Mouse (Mus musculus) CD8-positive naive resting alpha-beta T cell, adult 2 months (primary cell): Measurements from ENCODE around the gene Tcf21.

Experiments
- DNase-seq, 2 experiments: peaks; one replicate each; pipeline ENCODE4 v3.0.0; 2022; ENCODE audit warnings: low read depth in 2 of 2, low spot score in 2 of 2

Tcf21 gene

DNA sequence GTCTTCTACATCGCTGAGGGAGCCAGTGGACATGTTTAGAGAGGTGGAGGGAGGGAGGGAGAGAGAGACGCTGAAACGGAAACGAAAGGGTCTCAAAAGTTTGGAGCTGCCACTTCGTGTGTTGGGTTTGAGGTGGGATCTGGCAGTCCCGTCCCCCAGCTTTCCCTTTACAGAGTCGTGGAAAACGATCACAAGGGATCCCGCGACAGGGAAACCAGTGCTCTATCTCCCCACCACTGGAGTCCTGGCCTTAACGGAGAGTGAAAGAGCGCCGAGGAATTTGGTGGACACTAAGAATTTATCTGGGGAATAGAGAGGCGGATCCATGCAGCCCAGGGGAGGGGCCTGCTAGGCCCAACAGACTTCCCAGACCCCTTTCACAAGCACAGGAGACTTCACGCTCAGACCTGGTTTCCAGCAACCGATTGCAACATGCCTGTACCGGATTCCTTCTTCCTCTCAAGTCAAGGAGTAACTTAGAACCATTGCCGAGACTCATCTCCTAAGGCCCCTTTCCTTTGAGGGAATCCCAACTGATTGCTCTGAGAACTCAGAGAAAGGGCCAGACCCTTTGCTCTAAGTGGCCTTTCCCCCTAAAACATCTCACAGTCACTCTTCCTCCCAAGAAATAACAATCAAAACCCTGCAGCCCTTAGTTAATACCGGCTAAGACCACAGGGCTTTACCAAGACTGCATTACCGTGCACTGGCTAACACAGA, at the start of gene Tcf21:
Tcf21 (minus strand) TSS at position 304 of the 720 bp plus-strand sequence.
- DNase-seq, result no peak

DNA sequence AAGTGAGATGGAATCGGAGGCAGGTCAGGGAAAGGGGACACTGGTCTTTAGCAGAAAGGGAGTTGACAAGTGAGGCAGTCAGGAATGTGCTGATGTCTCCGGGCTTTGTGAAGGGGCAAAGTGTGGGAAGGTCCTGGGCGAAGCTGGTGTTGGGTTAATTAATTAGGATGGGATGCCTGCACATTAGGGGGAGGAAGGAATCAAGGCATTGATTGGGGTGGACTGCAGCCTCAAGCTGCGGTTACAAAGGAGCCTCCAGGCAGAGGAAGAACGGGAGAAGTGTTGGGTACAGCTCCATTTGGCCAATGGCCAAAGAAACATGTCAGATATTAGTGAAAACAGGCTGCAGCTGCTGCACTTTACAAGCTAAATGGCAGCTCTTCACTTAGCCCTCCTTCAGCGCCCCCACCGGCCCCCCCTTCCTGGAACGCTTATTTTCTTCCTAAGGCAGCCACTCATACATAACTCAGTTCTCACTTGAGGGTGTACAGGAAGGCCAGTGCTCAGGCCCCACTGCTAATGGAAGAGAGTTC, 48.5 kb upstream of the Tcf21 start:
- no peak for DNase-seq

DNA sequence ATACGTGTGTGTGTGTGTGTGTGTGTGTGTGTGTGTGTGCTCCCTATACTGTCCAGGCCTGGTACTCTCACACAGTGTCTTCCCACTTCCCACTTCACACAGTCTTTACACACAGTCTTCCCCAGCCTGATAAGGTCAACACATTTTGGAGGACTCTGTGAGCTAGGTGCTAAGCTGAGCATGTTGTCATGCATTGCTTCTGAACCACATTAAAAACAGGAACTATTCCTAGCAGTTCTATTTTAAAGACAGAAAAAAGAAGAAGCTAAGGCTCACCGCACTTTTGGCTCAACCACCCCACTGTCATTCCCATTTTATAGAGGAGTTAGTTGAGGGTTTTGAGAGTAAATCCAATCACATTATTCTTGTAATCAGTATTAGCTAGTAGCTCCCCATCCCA, 47.2 kb upstream of the Tcf21 start:
- no peak for DNase-seq

DNA sequence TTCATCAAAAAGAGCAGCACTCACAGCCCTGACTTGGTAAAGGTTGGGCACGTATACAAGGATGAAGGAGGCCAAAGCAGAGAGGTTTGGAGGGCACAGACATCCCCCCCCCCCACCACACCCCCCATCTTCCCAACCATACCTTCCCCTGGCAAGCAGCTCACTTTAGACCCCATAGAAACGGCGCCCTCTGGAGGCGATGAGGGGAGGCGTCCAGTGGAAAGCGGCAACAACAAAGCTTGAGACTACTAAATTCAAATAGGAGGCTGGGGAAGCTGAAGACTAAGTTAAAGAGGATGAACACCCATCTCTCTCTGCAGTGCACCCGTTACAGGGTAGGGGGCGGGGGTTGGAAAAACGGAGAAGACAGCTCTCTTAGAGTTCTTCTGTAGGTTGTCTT, 38.1 kb upstream of the Tcf21 start:
- no peak for DNase-seq

DNA sequence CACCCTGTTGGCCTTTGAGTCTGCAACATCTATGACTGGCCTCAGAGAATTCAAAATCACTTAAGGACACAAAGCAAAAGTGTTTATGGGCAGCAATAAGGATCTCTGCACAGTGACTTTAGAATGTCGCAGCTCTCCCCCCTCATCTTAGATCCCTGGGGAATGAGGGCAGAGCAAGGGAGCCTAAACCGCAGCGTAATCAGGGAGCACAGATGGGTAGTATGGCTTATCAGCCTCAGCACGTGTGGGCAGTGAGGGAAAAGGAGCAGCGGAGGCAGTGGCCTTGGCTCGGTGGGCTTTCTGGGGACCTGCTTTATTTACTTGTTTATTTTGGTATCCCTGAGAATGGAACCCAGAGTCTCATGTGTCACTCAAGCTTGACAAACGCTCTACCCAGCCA, 34.4 kb upstream of the Tcf21 start:
- DNase-seq, result no peak

DNA sequence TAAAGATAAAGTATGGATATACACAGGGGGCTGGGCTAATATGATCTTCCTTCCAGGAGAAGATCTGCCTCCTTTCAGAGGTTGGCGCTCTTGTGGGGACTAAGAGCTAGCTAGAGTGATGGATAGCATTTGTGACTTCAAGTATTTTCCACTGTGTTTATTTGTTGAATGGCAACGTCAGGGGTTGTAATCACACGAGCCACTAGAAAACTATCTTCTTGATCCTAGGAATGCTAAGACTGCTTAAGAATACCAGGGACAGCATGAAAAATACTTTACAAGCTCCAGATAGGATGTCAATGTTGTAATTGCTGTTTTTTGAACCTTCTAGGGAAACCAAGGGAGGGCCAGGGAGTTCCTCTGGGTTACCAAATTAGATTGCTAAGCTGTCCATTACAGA, 25.4 kb upstream of the Tcf21 start:
- no peak for DNase-seq

DNA sequence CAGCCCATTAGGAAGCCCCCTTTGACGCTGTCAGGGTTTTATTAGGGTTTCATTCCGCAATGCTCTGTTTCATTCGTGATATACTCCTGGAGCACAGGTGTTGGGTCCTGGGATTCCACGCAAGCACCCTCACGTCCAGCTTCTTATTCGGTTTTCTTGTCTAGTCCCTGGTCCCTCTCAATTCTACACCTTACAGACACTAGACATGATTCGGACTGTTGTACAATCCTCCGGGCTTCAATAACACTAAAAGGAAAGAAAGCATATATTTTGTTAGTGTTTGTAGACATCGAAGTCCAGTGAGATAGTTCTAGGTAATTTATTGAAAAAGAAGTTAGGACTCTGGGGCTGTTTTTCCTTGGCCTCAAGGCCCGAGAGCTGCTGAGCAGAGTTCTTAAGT, 24.8 kb upstream of the Tcf21 start:
- no peak for DNase-seq

DNA sequence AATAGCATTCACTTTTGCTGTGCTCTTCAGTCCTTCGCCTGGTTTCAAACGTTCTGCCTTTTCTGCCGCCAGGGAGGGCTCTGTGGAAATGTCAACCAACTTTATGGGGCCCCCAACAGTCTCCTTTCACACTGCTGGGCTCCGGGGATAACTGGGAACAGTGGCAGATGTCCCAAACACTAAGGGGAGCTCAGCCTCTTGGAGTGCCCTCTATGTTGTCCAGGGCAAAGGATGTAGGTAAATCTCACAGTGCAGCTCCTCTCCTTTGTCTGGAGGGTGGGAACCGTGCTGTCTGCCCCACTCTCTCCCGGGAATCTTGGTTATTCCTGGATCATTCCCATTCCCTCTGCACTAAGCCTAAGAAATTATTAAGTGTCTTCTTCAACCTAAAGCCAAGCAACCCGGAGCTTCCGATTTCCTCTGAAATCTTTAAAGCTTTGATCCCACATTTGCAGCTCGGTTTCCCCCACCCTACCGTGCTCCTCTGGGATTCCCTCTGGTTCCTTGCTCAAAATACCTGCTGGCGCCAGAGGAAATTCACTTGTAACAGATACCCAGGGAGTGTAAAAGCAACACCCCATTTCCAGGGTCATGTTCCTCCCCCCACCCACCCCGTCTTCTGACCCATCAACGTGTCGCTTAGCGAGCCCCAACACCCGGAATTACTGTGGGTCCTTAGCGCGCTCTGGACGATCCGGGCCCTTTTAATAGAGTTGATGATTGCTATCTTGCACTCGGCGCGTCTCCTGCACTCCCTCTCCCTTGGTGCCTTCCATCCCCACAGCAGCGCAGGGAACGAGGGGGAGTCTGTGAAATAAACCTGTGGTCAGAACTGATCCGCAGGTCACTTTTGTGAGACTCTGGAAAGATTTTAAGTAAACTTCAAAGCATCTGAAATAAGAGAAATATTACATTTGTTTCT, 23.7 kb upstream of the Tcf21 start:
- no peak for DNase-seq

DNA sequence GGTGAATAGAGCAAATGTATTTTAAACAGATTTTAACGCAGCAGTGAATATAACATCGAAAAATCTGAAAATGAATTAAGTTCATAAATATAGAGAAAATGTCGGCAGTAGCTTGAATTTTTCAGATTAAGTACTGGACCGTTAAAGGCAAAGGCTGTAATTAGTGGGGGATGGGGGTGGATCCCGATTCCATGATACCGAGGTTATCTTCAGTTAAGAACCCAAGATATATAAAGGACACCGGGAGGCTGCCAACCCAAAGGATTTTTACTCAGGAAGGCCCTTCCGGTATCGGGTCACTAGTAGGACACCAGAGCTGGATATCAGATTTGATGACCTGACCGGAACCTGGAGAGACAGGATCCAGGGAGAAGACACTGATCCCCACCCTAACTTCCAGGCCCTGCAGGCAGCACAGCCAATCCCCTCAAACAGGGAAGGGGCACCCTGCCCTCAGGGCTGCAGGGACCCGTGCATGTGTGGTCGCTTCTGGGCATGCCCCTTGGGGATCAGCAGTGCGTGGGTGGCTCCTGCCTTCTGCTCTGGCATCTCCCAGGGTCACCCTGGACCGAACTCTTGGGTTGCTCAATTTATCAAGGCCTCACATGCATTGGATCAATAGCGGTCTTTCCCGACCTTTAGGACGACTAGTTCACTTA, 22.9 kb upstream of the Tcf21 start:
- DNase-seq, result no peak

DNA sequence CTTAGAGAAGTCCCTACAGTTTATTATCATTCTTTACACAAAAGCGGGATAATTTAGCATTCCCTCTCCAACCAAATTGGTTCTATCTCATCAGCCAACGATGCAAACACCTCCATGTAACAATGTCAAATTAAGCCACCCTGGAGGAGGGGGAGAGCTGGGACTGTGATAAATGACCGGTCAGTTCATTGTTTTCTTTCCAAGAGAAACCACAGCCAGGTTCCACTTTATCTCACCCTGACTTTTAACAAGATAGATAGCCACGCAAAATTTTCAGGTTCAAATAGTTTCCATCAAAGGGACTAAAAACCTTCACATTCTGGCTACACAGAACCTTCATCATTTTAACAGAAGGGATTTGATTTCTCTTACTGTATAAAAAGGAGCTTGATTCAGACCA, 22.1 kb upstream of the Tcf21 start:
- no peak for DNase-seq

DNA sequence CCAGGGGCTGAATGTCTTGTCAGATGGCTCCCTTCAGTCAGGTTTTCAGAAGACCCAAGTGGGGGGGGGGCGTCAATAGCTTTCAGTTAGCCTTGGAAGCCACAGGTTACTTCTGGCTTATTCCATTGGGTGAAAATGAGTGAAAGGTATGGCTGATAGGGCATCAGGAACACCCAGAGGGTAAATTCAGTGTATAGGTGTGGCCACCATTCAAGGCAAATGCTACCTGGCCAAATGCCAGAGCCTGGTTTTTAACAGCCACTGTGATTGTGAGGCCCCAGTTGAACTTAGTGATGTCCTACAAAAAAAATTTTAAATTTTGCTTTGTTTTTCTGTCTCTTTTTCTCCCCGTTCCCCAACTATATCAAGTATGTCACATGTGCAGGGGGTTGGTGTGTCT, 6.3 kb upstream of the Tcf21 start:
- DNase-seq, result no peak

DNA sequence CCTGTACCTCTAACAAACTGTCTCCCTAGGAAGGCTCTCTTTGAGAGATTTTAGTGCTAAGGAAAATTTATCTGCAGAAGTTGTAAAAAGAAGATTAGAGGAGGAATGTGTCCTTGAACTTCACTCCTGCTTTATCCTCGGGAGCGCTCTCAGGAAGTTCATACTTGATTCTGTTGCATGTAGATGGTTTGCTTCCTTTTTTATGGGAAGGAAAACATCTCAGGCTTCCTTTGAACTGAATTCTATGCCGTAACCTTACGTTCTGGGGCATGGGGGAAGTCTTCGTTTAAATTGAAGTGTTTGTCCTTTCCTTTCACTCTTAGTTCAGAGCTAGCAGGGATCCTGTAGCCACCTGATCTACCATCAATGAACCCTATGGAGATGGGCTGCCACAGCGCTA, 2.9 kb upstream of the Tcf21 start:
- DNase-seq, result no peak

DNA sequence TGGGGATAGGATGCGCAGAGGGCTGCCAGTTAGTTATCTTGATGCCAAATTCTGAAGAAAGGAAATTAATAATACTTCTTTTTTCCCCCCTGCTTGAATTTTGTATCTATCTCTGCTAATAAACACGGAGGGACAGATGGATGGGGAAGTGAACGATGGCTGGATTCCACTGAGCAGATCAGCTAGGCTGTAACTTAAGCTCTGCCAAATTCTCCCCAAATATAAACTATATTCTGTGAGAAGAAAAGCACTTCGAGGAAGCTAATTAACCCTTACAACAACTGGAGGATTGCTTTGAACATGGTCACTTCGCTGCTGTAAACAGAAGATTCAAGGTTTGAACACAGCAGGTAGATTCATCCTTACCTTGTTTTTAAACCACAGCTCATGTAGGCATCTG, 2.5 kb upstream of the Tcf21 start:
- no peak for DNase-seq

DNA sequence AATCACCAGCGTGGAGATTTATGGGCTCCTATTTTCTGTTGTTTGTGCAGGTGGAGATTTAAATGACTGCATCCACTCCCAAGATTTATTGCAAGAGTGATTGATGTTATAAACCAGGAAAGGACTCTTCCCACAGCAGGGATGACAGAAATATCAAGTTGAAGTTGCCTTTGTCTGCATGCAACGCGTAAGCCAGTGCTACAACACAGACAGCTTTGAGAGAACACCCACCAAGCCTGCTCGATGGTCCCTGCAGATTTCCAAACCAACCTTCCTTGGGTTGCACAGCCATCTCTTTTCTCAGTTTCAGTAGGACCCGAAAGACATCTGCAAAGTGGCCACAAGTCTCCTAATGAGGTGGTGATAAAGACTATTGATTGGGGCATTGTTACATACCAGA, 1.7 kb upstream of the Tcf21 start:
- DNase-seq, result no peak

DNA sequence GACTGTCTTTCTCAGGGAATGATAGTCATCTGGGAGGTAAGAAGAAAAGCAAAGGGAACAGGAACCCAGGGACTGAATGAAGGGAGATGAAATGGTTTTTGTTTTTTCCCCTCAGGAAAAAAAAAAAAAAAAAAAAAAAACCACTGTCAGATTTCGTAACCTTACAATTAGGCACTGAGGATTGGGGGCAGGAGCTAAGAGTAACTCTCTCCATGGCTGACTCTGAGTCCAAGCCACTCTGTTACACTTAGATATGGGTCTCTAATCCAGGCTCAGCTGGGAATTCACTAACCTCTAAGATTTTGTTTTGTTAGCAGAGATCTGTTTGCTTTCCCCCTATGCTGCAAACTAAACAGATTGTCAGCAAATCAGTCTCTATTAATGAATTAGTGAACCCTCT, 1.3 kb upstream of the Tcf21 start:
- DNase-seq, result no peak

DNA sequence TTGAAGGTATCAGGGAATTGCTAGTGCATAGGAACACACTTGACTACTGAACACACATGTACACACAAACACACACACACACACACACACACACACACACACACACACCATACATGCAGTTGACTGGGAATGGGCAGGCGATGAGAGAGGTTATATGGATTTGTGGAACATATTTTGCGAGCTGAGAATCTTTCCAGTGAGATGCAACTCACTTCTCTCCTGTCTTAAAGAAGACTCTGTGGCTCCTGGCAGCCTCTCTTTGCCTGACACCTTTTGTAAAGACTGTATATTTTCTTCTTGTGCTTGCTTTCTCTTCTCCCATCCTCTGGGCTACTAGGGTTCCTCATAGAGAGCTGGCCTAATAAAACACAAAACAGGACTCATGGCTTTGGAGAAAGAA, 867 bp upstream of the Tcf21 start:
- DNase-seq, result no peak

DNA sequence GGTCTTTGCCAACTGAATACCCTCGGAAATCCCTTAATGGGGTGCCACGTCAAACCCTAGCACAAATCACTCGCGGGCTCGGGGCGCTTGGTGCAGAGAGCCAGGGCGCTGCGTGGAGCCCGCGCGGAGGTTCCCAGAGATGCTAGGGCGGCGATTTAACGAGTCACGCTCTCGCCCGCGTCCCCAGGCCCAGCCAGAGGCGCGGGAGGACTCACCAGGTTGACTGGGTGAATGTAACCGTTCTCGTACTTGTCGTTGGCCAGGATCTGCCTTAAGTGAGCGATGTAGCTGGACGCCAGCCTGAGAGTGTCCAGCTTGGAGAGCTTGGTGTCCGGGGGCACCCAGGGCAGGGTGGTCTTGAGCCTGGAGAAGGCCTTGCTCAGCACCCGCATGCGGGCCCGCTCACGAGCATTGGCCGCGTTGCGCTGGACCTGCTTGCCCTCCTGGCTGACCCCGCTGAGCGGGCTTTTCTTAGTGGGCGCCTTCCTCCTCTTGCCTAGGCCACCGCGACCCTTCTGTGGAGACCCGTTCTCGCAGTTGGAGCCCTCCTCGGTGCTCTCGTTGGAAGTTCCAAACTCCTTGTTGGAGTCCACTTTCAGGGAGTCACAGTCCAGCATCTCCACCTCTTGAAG, 619 bp downstream of the Tcf21 start:
- no peak for DNase-seq

DNA sequence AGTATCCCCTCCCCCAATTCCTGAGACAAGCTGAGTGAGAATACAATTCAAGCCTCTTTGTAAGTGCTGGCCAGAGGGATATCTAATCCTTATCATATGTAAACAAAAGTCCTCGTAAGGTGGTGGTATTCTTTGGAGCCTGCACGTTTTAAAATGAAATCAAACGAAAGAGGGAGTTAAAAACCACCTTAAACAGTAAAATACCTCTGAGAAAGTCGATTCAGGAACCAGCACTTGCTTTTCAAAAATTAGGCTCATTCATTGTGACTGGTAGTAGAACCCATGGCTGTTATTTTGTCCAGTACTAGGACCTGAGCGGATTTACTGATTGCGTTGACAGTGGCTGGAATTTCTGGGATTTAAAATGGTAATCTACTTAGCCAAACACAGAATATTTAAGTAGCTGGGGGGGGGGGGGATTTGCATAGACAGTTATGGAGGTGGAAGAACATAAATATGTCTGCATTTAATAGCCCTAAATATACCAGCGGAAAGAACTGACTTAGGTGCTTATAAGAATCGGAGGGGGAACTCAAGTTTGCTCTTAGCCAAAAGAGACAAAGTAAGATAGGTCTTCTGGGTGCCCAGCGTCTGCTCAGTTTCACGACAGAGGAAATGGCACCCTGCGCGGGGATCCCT, 1.3 kb downstream of the Tcf21 start:
- DNase-seq, result no peak

DNA sequence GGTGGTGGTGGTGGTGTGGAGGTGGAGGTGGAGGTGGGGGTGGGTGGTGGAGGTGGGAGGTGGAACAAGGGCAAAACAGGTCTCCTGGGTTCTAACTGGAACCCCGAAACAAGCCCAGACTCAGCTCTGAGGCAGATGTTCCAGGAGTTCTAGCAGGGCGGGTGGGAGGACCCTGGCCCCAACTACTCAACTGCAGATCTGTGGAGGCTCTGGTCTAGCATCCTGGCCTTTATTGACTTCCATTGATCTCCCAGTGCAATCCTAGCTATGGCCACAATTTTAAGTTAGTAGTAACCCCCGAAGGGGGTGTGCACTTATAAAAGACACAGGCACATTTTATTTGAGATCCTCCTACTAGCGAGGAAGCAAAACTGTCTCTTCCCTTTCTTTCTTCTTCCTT, 2.0 kb downstream of the Tcf21 start:
- no peak for DNase-seq

DNA sequence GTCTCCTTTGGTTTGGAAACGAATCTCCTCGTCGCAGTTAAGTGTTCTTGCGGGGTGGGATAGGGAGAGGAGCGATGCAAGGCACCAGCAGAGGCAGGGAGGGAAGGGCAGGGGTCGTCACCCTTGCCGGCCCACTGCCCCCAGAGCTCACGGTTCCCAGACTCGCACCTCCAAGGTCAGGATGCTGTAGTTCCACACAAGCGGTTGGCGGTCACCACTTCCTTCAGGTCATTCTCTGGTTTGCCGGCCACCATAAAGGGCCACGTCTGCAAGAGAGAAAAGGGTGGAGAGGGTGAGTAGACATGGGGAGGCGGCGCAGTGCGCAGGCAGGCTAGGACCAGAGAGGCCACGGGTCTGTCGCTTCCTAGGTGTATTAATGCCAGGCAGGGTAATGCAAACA, 2.4 kb downstream of the Tcf21 start:
- no peak for DNase-seq

DNA sequence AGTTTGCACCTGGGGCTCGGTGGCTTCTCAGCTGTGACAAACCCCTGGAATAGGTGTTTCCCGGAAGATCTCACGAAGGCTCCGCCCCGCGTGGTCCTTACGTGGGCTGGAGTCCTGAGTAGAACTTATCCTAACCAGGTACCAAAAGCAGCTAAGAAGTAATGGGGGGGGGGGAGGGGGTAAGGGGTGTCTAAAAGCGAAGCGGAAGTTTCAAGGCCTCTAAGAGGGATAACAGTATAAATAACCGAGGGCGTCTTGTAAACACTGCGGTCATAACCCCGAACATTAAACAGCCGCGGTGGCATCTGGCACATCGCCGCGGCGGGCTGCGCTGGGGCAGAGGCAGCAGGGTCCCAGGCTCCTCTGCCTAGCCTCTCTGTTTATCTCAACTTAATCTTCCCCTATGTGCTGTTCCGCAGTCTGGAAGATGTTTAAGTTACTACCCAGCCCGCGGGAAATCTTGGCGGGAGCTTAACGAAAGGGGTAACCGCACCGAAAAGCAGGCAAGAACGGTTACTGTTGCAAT, 3.7 kb downstream of the Tcf21 start:
- DNase-seq, result no peak
